Mouse (Mus musculus) forebrain, embryonic 11.5 days (tissue): ENCODE data around the gene Calr. TPM values are rescaled to one million over a fixed set of nuclear protein-coding genes. Genes with fewer than 3 reads are reported as not detected.
"Not testable (repeated sequence)": the region's sequence is repeated elsewhere in the genome, so short reads cannot be mapped to it uniquely, and the experiment has no call there.

Experiments used
- ATAC-seq: fragments of 200-750 bp; cut with Nextera tagmentation; replicated peaks from 2 replicates; pipeline ENCODE4 v1.8.0; 2017; ENCODE audit warnings: moderate TSS enrichment; ENCODE audit not compliant: low FRiP score
- DNase-seq: peaks from one replicate; pipeline ENCODE4 v3.0.0-alpha.2; 2017; ENCODE audit warnings: low spot score
- H3K27ac ChIP-seq: fragments of 300-500 bp; sonication (generic); 2 replicates; pipeline ENCODE4 v1.5.1; 2014; ENCODE audit warnings: low read depth, low read length
- H3K27me3 ChIP-seq: fragments of 300-500 bp; sonication (generic); 2 replicates; pipeline ENCODE4 v1.6.1; 2014; ENCODE audit warnings: mild to moderate bottlenecking, low read length, mixed read lengths; ENCODE audit not compliant: control insufficient read depth, insufficient read depth
- H3K36me3 ChIP-seq: fragments of 300-500 bp; sonication (generic); 2 replicates; pipeline ENCODE4 v1.6.1; 2014; ENCODE audit warnings: mild to moderate bottlenecking, low read length, moderate library complexity, mixed read lengths; ENCODE audit not compliant: control insufficient read depth, insufficient read depth
- H3K4me1 ChIP-seq: fragments of 300-500 bp; sonication (generic); replicated peaks from 2 replicates; pipeline ENCODE4 v1.6.1; 2014; ENCODE audit warnings: low read length, mixed read lengths; ENCODE audit not compliant: control insufficient read depth, insufficient read depth
- H3K4me2 ChIP-seq: fragments of 300-500 bp; sonication (generic); 2 replicates; pipeline ENCODE4 v1.6.1; 2014; ENCODE audit warnings: low read depth, mild to moderate bottlenecking, low read length, moderate library complexity, mixed read lengths; ENCODE audit not compliant: severe bottlenecking
- H3K4me3 ChIP-seq: fragments of 300-500 bp; sonication (generic); 2 replicates; pipeline ENCODE4 v1.5.1; 2014; ENCODE audit warnings: low read depth, low read length
- H3K9ac ChIP-seq: fragments of 300-500 bp; sonication (generic); 2 replicates; pipeline ENCODE4 v1.6.1; 2014; ENCODE audit warnings: low read length
- H3K9me3 ChIP-seq: fragments of 300-500 bp; sonication (generic); 2 replicates; pipeline ENCODE4 v1.6.1; 2016; ENCODE audit warnings: low read length, mixed read lengths; ENCODE audit not compliant: control insufficient read depth
- WGBS: fragments of 180-500 bp; shearing (Covaris S2); extraction: QIAGEN DNeasy Blood & Tissue Kit; methylation state at CpG from one replicate; pipeline ENCODE4 v1.1.7; 2014; 5-methylcytosine and 5-hydroxymethylcytosine counted together
- polyA plus RNA-seq: library from polyadenylated mRNA; unstranded; fragments of >200 nt; fragmentation: Nextera tagmentation; extraction: Ambion mirVana; gene quantifications from 2 replicates; pipeline ENCODE4 v1.2.1, GENCODE M21; 2014

Calr gene
- polyA plus RNA-seq, 1 experiment from 2014 or later: 722 TPM

DNA sequence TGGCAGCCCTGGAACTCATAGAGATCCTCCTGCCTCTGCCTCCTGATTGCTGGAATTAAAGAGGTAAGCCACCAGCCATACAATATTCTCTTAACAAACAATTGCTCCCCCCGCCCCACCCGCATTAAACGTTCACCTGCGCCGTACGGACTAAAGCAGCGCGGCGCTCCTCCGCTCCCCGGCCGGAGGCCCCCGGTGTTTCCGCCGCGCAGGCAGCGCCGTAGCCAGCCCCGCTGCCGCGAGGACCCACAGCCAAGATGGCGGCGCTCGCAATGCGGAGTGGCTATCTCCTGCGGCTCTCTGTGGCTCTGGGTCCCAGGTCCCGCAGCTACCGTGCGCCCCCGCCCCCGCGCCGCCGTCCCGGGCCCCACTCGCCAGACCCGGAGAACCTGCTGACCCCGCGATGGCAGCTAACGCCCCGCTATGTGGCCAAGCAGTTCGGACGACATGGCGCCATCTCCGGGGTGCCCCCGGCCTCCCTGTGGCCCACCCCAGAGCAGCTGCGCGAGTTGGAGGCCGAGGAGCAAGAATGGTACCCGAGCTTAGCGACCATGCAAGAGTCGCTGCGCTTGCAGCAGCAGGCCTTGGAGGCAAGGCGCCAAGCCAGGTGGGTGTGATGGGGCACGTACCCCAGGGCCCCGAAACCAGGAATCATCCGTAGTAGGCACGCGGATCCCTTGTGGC, 14.6 kb downstream of the Calr start:
- Histone ChIP-seq H3K4me3 (peak overlapping the region; percentile 94), H3K4me1 (peaks cover 2% of the 10 kb centered on the region; the same call in 1 of the 2 replicates), H3K27me3 (no peaks in the 10 kb centered on the region), H3K4me2 (peak overlapping the region; percentile 61), H3K27ac (peak overlapping the region; percentile 86), H3K9me3 (no peaks in the 10 kb centered on the region), H3K36me3 (peaks cover 9% of the 10 kb centered on the region; the same call in 1 of the 2 replicates), H3K9ac (peak overlapping the region; percentile 99)
- 1% methylated on average over 59 of the region's 59 CpGs for WGBS
- ATAC-seq (peak; percentile 80), DNase-seq (peak; percentile 91)

DNA sequence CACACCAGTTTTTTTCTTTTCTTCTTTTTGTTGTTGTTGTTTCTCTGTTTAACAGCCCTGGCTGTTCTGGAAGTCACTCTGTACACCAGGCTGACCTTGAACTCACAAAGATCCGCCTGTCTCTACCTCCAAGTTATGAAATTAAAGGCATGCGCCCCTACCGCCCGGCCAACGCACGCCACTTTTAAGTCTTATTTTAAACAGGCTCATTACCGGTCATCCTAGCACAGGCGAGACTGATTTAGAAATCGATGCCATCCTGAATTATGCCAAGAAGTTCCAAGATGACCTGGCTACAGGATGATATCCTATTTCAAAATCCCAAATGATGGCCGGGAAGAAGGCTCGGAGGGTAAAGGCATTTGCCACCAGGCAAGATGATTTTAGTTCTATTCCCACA, 15.2 kb downstream of the Calr start, which contains the start of gene Gadd45gip1:
Gadd45gip1 (plus strand) TSS at position 33 of the 400 bp plus-strand sequence.
- peak within 1 kb of the TSS; percentile 94 for H3K4me3 ChIP-seq
- ATAC-seq: no peak
- peak within 1 kb of the TSS; percentile 99 for H3K9ac ChIP-seq
- WGBS: 85% methylated on average over 11 of the region's 11 CpGs
- H3K9me3 ChIP-seq: no peaks in the 10 kb centered on the region
- H3K4me2 ChIP-seq: peak within 1 kb of the TSS; percentile 61
- H3K27me3 ChIP-seq: no peaks in the 10 kb centered on the region
- H3K4me1 ChIP-seq: peaks cover 2% of the 10 kb centered on the region; the same call in 1 of the 2 replicates
- H3K36me3 ChIP-seq: peaks cover 9% of the 10 kb centered on the region; the same call in 1 of the 2 replicates
- H3K27ac ChIP-seq: peak within 1 kb of the TSS; percentile 86
- DNase-seq: no peak

DNA sequence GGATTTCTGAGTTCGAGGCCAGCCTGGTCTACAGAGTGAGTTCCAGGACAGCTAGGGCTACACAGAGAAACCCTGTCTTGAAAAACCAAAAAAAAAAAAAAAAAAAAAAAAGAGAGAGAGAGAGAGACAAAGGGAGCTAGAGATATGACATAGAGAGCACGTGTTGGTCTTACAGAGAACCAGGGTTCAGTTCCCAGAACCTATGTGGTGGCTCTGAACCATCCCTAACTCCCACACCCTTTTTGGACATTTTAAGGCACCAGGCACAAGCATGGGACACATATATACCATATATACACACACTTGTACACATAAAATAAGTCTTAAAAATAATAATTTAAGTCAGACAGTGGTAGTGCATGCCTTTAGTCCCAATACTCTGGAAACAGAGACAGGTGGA, 20.2 kb downstream of the Calr start:
- not testable (repeated sequence) for H3K36me3 ChIP-seq, DNase-seq, H3K9ac ChIP-seq, H3K4me1 ChIP-seq, H3K27me3 ChIP-seq, H3K9me3 ChIP-seq, ATAC-seq, H3K27ac ChIP-seq, H3K4me3 ChIP-seq, H3K4me2 ChIP-seq
- 95% methylated on average over 2 of the region's 2 CpGs for WGBS

DNA sequence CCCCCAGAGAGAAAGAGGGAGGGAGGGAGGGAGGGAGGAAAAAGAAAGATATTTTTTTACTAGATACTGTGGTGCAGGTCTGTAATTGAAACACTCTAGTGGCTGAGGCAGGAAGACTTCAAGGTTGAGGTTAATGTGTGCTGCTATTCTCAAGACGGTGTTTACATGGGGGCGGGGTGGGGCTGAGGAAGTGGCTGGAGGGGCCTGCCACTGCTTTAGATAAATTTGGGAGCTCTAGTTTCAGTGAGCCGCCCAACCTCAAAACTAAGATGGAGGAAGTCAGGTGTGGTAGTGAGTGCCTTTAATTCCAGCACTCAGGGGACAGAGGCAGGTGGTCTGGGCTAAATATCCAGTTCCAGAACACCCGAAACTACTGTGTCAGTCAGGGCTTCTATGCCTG, 21.1 kb downstream of the Calr start:
- no peaks in the 10 kb centered on the region; the same call in 1 of the 2 replicates for H3K27me3 ChIP-seq
- H3K4me2 ChIP-seq: no peak overlapping the region
- peaks cover 6% of the 10 kb centered on the region; the same call in 1 of the 2 replicates for H3K4me1 ChIP-seq
- ATAC-seq: no peak
- WGBS: 76% methylated on average over 4 of the region's 4 CpGs
- no peak overlapping the region for H3K4me3 ChIP-seq
- no peaks in the 10 kb centered on the region for H3K36me3 ChIP-seq
- DNase-seq: no peak
- H3K9ac ChIP-seq: no peak overlapping the region
- no peak overlapping the region for H3K27ac ChIP-seq
- no peaks in the 10 kb centered on the region for H3K9me3 ChIP-seq

GRCm38 (mm10) chr8:84823653-84824052, 23.1 kb downstream of the Calr start:
- DNase-seq (peak; percentile 91), ATAC-seq (peak; percentile 79)
- Histone ChIP-seq H3K4me1 (peaks cover 6% of the 10 kb centered on the region; the same call in 1 of the 2 replicates), H3K9ac (peak overlapping the region; percentile 39), H3K9me3 (no peaks in the 10 kb centered on the region), H3K36me3 (no peaks in the 10 kb centered on the region), H3K27me3 (no peaks in the 10 kb centered on the region; the same call in 1 of the 2 replicates), H3K4me2 (peak overlapping the region; percentile 43), H3K27ac (no peak overlapping the region), H3K4me3 (no peak overlapping the region)
- under 1% methylated on average over 18 of the region's 18 CpGs for WGBS

DNA sequence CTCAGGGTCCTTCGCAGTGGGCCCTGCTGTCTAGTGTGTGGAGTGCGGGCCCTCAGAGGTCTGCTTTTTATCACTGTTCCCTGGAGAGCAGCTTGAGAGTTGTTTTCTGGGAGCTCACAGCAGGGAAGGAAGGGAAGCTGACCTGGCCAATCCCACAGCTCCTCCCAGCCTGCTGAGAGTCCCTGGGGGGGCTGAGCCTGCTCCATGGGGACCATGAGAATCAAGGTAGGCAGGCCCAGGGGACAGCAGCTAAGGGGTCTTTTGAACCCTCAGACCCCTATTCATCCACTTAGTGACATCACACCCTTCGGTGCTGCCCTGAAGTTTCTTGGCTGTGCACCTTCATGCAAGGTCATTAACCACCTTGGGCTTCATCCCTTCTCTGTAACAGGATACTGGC, 24.0 kb downstream of the Calr start, which contains the start of gene Dand5:
Dand5 (minus strand) TSS at position 101 of the 400 bp plus-strand sequence.
- Histone ChIP-seq H3K4me2 (peak within 1 kb of the TSS; percentile 43), H3K9ac (peak within 1 kb of the TSS; percentile 39), H3K27ac (no peak within 1 kb of the TSS), H3K4me1 (peaks cover 6% of the 10 kb centered on the region; the same call in 1 of the 2 replicates), H3K36me3 (no peaks in the 10 kb centered on the region), H3K4me3 (no peak within 1 kb of the TSS), H3K27me3 (no peaks in the 10 kb centered on the region; the same call in 1 of the 2 replicates), H3K9me3 (no peaks in the 10 kb centered on the region)
- WGBS: 35% methylated on average over 3 of the region's 3 CpGs
- DNase-seq: no peak
- ATAC-seq: no peak

GRCm38 (mm10) chr8:84816117-84816516, 30.6 kb downstream of the Calr start:
- no peak for DNase-seq

DNA sequence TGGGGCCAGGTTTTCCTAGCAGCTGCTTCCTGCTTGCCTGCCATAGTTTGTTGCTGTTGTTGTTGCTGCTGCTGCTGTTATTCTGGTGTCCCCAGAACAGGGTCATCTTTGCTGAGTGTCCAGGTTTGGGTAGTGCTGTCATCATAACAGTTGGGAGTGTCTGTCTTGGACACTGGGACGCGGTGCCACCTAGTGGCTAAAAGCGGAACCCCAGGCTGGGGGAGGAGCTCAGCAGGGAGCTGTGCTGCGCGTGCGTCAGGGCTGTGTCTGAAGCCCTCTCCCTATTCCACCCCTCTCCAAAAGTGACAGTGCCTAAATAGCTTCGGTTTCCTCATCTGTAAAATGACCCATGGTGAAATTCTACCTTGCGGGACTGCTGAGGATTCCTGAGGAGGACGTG, 31.2 kb downstream of the Calr start:
- no peak overlapping the region for H3K9ac ChIP-seq
- H3K27me3 ChIP-seq: peaks cover 12% of the 10 kb centered on the region
- no peak overlapping the region for H3K27ac ChIP-seq
- peak; percentile 96 for DNase-seq
- no peaks in the 10 kb centered on the region for H3K36me3 ChIP-seq
- ATAC-seq: peak; percentile 42
- no peaks in the 10 kb centered on the region for H3K9me3 ChIP-seq
- H3K4me1 ChIP-seq: peaks cover 15% of the 10 kb centered on the region
- 5% methylated on average over 9 of the region's 9 CpGs for WGBS
- no peak overlapping the region for H3K4me3 ChIP-seq
- no peak overlapping the region for H3K4me2 ChIP-seq

More at GRCm38 (mm10) chr8:84816117-84816516, 30.6 kb downstream of the Calr start:
- ATAC-seq: no peak
- Histone ChIP-seq H3K27ac (no peak overlapping the region), H3K27me3 (peaks cover 12% of the 10 kb centered on the region), H3K4me1 (peaks cover 13% of the 10 kb centered on the region), H3K4me2 (no peak overlapping the region), H3K9ac (no peak overlapping the region), H3K36me3 (no peaks in the 10 kb centered on the region), H3K9me3 (no peaks in the 10 kb centered on the region), H3K4me3 (no peak overlapping the region)
- 77% methylated on average over 17 of the region's 17 CpGs for WGBS
